Mouse (Mus musculus) liver, adult 2 months (tissue): ENCODE results near the gene Fam118b.

Source experiments
- CTCF ChIP-seq: fragments of 200-500 bp; IDR thresholded peaks from 2 replicates; pipeline ENCODE4 v1.5.1; 2011; ENCODE audit warnings: low read depth, low read length, control low read depth
- POLR2A ChIP-seq: fragments of 200-500 bp; IDR thresholded peaks from 2 replicates; pipeline ENCODE4 v1.6.1; 2011; ENCODE audit warnings: low read length, control low read depth; ENCODE audit not compliant: insufficient read depth; ENCODE audit errors: extremely low read depth

DNA sequence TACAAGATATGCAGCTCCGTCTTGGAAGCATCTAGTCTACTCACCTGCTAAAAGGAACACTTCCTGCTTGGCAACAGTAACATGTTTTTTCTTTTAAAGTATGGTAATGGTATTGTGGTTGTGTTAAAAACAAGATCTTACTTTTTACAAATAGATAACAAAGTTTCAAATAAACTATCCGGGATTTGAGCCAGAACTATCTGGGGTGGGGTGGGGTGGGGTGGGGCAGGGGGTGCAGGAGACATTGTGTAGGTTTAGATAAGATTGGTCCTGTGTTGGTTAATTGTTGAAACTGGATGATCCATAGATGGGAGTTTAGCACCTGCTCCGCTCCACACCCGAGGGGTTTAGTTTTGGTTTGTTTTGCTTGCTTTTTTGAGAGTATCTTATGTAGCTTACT is 5.2 kb downstream of the Fam118b start:
- TF ChIP-seq POLR2A (no peak), CTCF (no peak)
